Mouse (Mus musculus): ENCODE data around the gene Atrnl1.

Gene Atrnl1

DNA sequence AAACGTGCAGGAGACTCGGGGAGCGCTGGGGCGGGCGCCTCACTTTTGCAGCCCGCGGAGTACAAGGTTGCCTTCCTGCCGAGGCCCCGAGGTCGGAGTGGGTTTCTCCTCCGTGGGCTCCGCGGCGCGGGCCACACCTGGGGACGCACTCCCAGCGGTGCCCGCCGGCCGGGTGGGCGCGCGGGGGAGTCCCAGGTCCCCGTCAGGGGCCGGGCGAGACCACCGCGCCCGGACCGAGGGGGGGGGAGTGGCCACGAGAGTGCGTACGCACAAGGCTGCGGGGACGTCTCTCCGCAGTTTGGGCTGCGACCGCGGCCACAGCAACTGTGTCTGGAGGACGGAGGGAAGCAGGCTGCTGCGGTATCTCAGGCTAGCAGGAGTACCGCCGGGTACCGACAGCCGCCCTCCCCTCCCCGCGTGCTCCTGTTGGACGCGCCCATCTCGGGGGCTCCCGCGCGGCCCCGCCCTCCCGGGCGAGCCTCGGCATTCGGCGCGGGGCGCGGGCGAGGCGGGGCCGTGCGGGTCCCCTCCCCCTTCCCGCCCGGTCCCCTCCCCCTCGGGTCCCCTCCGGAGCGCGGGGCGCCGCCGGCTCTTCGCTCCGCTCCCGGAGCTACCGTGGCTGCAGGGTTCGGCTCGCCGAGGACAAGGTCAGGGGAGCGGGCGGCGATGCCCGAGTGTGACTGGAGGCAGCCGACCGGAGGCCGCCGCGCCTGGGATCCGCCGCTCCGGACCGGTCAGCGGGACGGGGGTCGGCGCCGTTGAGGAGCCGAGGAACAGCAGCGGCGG is at the start of gene Atrnl1:
Gene Atrnl1 (plus strand): TSS at position 559 of the 786 bp plus-strand sequence.
- peak; percentile 70 for DNase-seq (ENCODE audit: low spot score)

DNA sequence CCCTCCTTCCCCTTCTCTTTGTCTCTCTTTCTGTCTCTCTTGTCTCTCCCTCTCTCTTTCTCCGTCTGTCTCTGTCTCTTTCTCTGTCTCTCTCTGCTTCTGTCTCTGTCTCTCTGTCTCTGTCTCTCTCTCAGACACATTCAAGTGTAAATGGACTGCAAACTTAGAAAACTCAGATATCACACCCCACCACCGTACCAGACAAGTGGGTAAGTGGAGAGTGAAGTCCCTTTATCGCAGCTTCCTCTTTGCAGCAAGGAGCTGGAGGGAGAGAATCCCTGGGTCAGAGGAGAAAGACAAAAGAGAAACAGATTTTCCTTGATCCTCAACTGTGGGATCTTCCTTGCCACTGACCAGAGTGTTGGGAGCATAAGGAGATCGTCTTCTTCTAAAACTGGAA is 49.3 kb upstream of the Atrnl1 start:
- no peak for DNase-seq (ENCODE audit: low spot score)

DNA sequence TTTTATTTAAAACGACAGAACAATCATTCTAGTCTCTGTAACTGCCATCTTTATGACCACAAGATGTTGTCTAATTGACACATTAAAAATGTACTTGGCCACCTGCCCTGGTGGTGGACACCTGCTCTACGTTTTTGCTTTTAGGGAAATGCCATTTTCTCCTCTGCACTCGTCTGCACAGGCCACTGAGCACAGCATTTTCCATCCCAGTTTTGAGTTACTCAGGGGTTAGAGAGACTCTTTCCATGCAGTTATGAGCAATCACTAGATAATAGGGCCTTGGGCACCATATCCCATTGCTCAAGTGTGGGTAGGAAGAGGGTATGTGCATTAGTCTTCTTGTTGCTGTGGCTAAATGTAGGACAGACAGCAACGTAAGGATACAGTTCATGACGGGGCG is 41.8 kb upstream of the Atrnl1 start:
- DNase-seq (ENCODE audit: low spot score): no peak

DNA sequence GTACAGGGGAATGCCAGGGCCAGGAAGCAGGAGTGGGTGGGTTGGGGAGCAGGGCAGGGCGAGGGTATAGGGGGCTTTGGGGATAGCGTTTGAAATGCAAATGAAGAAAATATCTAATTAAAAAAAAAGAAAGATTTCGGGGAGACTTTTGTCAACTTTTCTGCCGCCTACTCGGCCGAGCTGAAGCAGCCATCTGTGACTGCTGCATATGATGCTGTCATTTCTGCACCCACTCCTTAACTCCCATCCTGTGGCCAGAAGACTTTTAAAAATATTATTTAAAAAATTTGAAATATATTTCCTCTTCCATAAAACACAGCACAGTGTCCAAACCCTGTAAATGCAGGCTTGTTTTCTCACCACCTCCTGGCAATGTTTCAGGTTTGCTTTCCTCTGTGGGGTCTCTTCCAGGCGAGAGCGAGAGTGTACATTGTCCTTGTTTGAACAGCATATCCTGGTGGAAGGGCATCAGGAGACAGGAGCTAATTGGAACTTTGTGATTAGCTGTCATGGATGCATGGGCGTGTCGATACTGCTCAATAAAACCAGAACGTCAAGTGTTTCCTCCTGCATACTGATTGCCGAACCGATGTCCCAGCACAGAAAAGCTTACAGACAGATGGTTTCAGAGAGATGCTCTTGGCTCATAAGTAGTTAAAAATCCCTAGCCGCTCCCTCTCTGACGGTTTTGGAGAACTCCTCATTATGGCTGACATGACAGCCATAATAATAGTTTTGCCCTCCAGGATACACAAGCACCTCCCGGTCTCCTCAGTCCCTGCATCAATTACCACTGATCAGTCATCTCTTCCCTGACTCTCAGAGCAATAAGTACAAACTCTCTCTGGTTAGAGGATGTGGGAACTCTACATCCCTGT is 38.2 kb upstream of the Atrnl1 start:
- DNase-seq (ENCODE audit: low spot score): no peak

DNA sequence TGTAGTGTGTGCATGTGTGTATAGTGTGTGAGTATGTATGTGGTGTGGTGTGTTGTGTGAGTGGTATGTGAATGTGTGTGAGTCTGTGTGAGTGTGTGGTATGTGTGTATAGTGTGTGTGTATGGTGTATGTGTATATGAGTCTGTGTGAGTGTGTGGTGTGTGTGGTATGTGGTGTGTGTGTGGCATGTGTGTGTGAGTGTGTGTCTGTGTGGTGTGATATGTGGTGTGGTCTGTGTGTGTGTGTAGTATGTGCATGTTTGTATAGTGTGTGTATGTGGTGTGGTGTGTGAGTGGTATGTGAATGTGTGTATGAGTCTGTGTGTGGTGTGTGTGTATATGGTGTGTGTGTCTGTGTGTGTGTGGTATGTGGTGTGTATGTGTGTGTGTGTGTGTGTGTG is 37.4 kb upstream of the Atrnl1 start:
- no peak for DNase-seq (ENCODE audit: low spot score)

- no peak for DNase-seq (ENCODE audit: low spot score)
These were observed 35.8 kb upstream of the Atrnl1 start for GRCm38 (mm10) chr19:57575027-57575426.

GRCm38 (mm10) chr19:57576836-57577235 is 34.0 kb upstream of the Atrnl1 start:
- no peak for DNase-seq (ENCODE audit: low spot score)

DNA sequence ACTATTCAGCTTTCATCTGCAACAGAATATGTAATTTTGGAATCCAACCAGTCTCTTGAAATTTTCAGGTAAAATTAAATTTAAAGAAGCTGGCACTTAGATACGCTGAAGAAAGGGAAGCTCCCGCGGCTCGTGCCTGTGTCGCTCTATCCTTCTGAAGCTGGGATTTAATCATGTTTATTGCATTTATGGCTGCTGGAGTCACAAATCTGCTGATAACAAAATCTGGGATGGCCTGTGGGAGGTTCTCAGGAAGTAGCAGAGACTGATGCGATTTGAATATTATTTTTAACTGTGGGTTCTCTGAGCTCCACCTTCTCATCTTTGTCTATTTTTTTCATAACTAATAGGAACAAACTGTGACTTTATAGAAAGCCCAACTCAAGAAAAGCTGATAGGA is 33.6 kb upstream of the Atrnl1 start:
- no peak for DNase-seq (ENCODE audit: low spot score)

- DNase-seq (ENCODE audit: low spot score): no peak
These were observed 29.9 kb upstream of the Atrnl1 start for GRCm38 (mm10) chr19:57580962-57581361.

DNA sequence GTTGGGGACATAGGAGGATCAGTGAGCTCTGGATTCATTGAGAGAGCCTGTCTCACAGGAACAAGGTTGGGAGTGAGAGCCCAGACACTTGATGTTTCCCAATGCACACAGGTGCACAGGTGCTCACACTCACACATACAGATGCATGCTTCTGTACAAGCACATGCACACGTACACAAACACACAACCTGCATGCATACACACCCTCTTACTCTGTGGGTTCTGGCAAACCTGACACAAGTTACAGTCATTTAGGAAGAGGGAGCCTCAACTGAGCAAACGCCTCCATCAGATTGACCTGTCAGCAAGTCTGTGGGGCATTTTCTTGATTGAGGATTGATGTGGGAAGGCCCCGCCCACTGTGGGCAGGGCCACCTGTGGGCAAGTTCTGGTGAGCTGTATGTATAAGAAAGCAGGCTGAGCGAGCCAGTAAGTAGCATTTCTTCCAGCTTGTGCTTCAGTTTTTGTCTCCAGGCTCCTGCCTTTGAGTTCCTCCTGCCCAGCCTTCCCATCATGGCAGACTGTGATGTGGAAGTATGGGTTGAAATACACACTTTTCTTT is 25.5 kb upstream of the Atrnl1 start:
- no peak for DNase-seq (ENCODE audit: low spot score)

- DNase-seq (ENCODE audit: low spot score): no peak
These were observed 24.7 kb upstream of the Atrnl1 start for GRCm38 (mm10) chr19:57586172-57586571.

DNA sequence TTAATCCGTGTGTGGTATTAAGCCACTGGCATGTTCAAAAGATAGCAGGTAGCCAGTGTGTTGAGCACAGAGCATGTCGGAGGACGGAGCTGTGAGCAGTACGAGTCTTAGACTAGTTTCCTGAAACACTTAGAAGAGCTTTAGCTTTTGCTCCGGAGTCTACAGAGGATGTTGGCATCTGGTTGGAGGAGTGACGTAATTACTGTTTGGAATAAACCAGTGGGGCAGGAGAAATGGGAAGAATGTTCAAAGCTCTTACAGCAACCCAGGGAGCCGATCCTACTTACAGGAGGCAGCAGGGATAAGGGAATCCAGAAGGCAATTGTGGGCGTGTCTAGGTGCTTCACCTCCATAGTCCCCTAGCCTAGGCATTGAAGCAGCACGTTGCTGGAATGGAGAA is 21.3 kb upstream of the Atrnl1 start:
- DNase-seq (ENCODE audit: low spot score): no peak

DNA sequence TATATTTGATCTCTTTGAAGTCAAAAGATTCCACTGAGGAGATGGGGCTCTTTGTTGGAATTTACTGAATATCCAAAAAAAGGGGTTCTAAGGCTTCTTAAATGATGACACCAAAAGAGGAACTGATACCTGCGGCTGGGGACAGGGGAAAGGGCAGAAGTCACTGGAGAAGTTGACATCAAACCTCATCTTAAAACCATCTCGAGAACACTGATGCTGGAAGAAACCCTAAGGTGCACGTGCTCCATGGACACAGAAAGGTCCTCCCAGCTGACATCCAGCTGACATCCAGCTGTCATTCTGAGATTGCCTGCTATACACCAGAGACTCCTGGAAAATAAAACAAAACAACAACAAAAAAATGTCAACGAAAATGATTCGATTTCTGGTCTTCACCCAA is 19.9 kb upstream of the Atrnl1 start:
- DNase-seq (ENCODE audit: low spot score): no peak

- no peak for DNase-seq (ENCODE audit: low spot score)
These were observed 19.2 kb upstream of the Atrnl1 start for GRCm38 (mm10) chr19:57591631-57592030.

GRCm38 (mm10) chr19:57592355-57592754 is 18.5 kb upstream of the Atrnl1 start:
- DNase-seq (ENCODE audit: low spot score): no peak

DNA sequence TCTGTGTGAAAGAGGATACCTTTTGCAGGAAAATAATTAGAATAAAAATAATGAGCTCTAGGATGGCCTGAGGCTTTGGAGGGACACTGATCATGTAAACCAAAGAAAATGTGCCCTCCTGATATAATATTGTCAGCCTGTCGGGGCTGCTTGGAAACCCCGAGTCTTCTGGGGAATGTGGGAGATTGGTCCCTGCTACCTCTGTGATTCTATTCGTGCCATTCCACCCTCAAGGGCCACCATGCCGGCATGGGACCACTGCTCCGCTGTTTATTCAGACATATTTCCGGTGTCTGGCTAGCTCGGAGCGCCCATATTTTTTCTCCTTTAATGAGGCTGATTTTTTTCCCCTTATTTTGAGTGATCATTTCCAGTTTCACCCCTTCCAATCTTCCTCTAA is 11.7 kb upstream of the Atrnl1 start:
- no peak for DNase-seq (ENCODE audit: low spot score)

DNA sequence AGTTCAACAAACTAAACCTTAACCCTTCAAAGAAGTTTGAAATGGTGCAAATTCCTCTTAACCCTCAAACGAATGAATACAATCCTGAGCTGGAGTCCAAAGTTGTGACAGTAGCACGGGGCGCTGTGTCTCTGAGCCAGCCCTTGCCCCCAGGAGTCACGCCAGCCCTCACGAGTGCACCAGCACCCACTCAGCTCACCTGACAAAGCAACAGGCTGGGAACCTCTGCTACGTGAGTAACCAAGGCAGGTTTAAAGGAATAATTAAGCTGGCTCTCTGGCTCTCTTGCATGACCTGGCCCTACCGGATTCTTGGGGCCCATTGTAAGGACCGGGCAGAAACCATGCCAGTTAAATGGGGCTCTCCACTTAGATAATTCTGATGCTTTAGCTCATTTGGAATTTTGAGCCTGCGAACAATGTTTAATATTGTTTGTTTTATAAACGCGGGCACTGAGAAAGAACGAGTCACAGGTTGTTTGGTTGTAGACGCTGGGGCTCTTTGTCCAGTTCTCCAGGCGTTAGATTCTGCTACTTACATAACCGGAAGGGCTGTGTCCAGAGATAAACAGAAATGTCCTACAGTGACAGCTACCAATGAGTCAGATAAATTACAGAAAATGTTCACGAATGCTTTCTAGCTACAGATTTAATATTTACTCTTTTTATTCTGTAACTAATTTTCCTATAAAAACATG is 10.5 kb upstream of the Atrnl1 start:
- DNase-seq (ENCODE audit: low spot score): no peak

DNA sequence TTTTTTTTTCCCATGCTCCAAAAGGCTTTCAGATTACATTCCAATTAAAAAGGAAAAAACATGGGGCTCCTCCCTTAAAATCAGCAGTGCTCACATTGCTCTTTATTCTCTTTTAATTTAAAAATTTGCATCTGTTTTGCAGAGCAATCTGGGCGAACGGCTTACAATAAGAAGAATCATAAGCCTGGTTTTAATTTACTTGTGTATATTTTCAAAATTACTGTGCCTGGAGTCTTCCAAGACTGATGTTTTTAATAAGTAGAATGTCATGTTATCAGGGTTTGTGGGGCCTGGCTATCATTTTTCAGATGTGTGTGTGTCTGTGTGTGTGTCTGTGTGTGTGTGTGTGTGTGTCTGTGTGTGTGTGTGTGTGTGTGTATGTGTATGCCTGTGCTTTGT is 9.9 kb upstream of the Atrnl1 start:
- DNase-seq (ENCODE audit: low spot score): no peak

GRCm38 (mm10) chr19:57603593-57603992 is 7.2 kb upstream of the Atrnl1 start:
- no peak for DNase-seq (ENCODE audit: low spot score)

- no peak for DNase-seq (ENCODE audit: low spot score)
These were observed 4.9 kb upstream of the Atrnl1 start for GRCm38 (mm10) chr19:57605941-57606340.

- DNase-seq (ENCODE audit: low spot score): no peak
These were observed 4.5 kb upstream of the Atrnl1 start for GRCm38 (mm10) chr19:57606351-57606750.

- peak; percentile 5 for DNase-seq (ENCODE audit: low spot score)
These were observed 1.3 kb upstream of the Atrnl1 start for GRCm38 (mm10) chr19:57609361-57610057.

Measured in T-cell, adult 2 months (primary cell).